Mouse (Mus musculus): ENCODE results near the gene Glod4. TPM values are rescaled to one million over a fixed set of nuclear protein-coding genes. Genes with fewer than 3 reads are reported as not detected.

Glod4 gene
- polyA plus RNA-seq, 1 experiment from 2014 or later, result 123 TPM

DNA sequence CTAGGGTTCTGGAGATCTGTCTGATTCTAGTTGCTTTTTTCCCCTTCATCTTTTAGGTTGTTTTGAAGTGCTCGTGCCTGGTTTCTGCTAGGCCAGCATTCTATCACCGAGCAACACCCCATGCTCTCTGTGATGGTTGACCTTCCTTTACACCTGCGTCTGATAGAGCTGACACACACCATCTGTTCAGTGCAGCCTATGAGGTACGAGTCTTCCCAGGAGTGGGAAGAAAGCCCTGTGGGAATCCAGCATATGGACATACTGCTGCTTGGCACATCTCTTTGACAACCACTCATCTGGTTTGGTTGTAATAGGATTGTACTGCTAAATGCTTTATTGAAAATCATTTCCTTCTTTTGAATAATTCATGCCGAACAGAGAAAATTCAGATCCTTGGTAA lies 73.3 kb downstream of the Glod4 start:
- ATAC-seq, result no peak
- no peak overlapping the region for H3K27ac ChIP-seq (ENCODE audit: low read length)
- 52% methylated on average over 5 of the region's 5 CpGs for WGBS

DNA sequence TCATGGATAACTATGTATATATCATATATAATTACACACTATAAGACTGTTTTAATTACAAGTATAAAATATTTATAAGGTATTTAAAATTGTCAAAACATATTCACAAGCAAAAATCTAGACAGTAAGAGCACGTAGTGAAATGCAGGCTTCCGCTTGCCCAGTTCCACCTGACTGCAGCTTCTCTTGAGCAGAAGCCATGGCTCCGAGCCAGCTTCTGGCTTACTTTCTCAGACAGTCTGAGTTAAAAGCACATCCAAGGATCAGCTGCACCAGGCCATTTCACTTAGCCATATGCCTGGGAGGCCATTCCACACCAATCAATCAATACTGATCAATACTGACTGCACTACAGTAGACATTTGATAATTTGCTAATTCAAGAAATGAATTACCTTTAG lies 74.5 kb downstream of the Glod4 start:
- H3K4me1 ChIP-seq (ENCODE audit: control insufficient read depth, insufficient read depth, low read length), result no peaks in the 10 kb centered on the region
- no peaks in the 10 kb centered on the region for H3K9me3 ChIP-seq (replicated peaks; ENCODE audit: control insufficient read depth, low read length, poor library complexity, severe bottlenecking)
- H3K9ac ChIP-seq (ENCODE audit: low read depth, low read length), result no peak overlapping the region
- no peak overlapping the region for H3K4me3 ChIP-seq (ENCODE audit: low read depth, low read length)
- WGBS, result 81% methylated on average over 3 of the region's 3 CpGs
- ATAC-seq, result no peak
- H3K27ac ChIP-seq (ENCODE audit: low read length), result no peak overlapping the region
- H3K36me3 ChIP-seq (ENCODE audit: control insufficient read depth, insufficient read depth, low read length), result peaks cover 5% of the 10 kb centered on the region; the same call in 1 of the 2 replicates
- no peaks in the 10 kb centered on the region for H3K27me3 ChIP-seq (ENCODE audit: control insufficient read depth, insufficient read depth, low read depth, low read length)
- H3K4me2 ChIP-seq (ENCODE audit: low read length), result no peak overlapping the region

More for the DNA sequence above, 73.3 kb downstream of the Glod4 start:
- H3K4me2 ChIP-seq (ENCODE audit: low read length), result no peak overlapping the region
- H3K9me3 ChIP-seq (replicated peaks; ENCODE audit: control insufficient read depth, low read length, poor library complexity, severe bottlenecking), result no peaks in the 10 kb centered on the region
- no peak overlapping the region for H3K9ac ChIP-seq (ENCODE audit: low read depth, low read length)
- H3K4me3 ChIP-seq (ENCODE audit: low read depth, low read length), result no peak overlapping the region
- H3K4me1 ChIP-seq (ENCODE audit: control insufficient read depth, insufficient read depth, low read length), result no peaks in the 10 kb centered on the region
- no peaks in the 10 kb centered on the region for H3K27me3 ChIP-seq (ENCODE audit: control insufficient read depth, insufficient read depth, low read depth, low read length)
- peaks cover 5% of the 10 kb centered on the region; the same call in 1 of the 2 replicates for H3K36me3 ChIP-seq (ENCODE audit: control insufficient read depth, insufficient read depth, low read length)

DNA sequence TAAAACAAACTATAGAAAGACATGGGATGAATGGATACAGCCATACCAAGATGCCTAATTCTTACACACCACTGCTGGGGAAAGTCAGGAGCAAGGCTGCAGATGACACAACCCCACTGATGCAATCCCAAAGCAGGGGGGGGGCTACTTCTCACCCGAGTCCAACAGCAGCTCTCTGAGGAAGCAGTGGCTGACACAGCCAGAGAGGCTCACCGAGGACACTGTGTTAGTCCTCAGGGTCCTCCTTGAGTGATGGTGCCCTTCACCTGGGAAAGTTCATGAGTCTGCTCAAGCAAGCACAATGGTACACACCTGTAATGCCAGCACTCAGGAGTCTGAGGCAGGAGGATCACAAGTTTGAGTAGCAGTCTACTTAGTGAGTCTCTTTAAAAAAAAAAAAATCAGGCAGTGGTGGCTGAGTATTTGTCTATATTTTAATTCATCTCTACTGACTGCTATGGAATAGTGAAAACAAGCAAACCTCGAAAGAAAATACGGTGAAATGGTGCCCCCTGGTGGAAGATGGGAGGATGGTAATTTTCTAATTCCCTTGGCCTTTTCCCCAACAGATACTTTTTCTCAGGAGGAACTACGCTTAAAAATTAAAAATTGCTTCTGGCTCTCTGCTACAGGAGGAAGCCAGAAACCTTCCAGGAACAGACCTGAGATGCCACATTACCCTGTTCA lies 76.3 kb downstream of the Glod4 start:
- ATAC-seq, result no peak
- no peaks in the 10 kb centered on the region for H3K4me1 ChIP-seq (ENCODE audit: control insufficient read depth, insufficient read depth, low read length)
- H3K27ac ChIP-seq (ENCODE audit: low read length), result no peak overlapping the region
- H3K4me2 ChIP-seq (ENCODE audit: low read length), result no peak overlapping the region
- H3K9me3 ChIP-seq (replicated peaks; ENCODE audit: control insufficient read depth, low read length, poor library complexity, severe bottlenecking), result no peaks in the 10 kb centered on the region
- WGBS, result 34% methylated on average over 5 of the region's 5 CpGs
- H3K36me3 ChIP-seq (ENCODE audit: control insufficient read depth, insufficient read depth, low read length), result peaks cover 8% of the 10 kb centered on the region
- H3K9ac ChIP-seq (ENCODE audit: low read depth, low read length), result no peak overlapping the region
- H3K4me3 ChIP-seq (ENCODE audit: low read depth, low read length), result no peak overlapping the region
- no peaks in the 10 kb centered on the region for H3K27me3 ChIP-seq (ENCODE audit: control insufficient read depth, insufficient read depth, low read depth, low read length)

DNA sequence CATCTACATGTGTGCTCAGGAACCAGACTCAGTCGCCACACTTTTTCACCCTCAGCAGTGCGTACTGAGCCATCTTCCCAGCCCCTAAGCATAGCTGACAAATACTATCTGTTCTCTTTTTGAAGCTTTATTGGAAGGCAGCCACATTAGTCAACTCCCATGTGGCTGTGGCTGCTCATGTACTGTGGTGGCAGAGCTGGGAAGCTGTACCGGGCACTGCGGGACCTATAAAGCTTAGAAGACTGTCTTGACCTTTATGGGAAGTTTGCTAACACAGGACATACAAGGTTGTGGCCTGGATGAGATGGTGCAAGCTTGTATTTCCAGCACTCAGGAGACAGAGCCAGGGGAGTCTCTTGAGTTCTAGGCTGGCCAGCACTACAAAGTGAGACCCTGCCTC lies 76.9 kb downstream of the Glod4 start:
- no peak overlapping the region for H3K4me3 ChIP-seq (ENCODE audit: low read depth, low read length)
- H3K9me3 ChIP-seq (replicated peaks; ENCODE audit: control insufficient read depth, low read length, poor library complexity, severe bottlenecking), result no peaks in the 10 kb centered on the region
- 95% methylated on average over 4 of the region's 4 CpGs for WGBS
- no peaks in the 10 kb centered on the region for H3K4me1 ChIP-seq (ENCODE audit: control insufficient read depth, insufficient read depth, low read length)
- no peak overlapping the region for H3K9ac ChIP-seq (ENCODE audit: low read depth, low read length)
- ATAC-seq, result no peak
- no peaks in the 10 kb centered on the region for H3K27me3 ChIP-seq (ENCODE audit: control insufficient read depth, insufficient read depth, low read depth, low read length)
- no peak overlapping the region for H3K27ac ChIP-seq (ENCODE audit: low read length)
- H3K36me3 ChIP-seq (ENCODE audit: control insufficient read depth, insufficient read depth, low read length), result peaks cover 8% of the 10 kb centered on the region
- H3K4me2 ChIP-seq (ENCODE audit: low read length), result no peak overlapping the region

DNA sequence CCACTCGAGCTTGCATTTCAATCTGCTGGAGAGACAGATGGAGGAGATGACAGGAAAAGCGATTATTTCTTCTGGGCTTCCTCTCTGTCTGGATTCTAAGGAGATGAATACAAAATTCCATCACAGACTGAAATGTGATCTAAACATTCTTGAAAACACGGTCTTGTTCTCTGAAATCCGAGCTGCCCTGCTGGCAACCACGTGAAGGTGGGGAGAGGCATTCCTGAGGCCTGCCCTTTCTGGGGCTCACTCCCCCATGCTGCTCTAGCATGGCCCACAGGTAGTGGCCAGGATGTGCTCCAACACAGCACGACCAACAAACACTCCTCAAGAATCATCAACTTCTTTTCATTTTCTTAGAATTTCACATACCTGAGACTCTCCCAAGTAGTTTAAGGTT lies 83.3 kb downstream of the Glod4 start:
- Histone ChIP-seq H3K9me3 (replicated peaks; ENCODE audit: control insufficient read depth, low read length, poor library complexity, severe bottlenecking) (no peaks in the 10 kb centered on the region), H3K4me3 (ENCODE audit: low read depth, low read length) (no peak overlapping the region), H3K9ac (ENCODE audit: low read depth, low read length) (no peak overlapping the region), H3K27me3 (ENCODE audit: control insufficient read depth, insufficient read depth, low read depth, low read length) (no peaks in the 10 kb centered on the region), H3K4me2 (ENCODE audit: low read length) (no peak overlapping the region), H3K4me1 (ENCODE audit: control insufficient read depth, insufficient read depth, low read length) (no peaks in the 10 kb centered on the region), H3K27ac (ENCODE audit: low read length) (no peak overlapping the region), H3K36me3 (ENCODE audit: control insufficient read depth, insufficient read depth, low read length) (peaks cover 22% of the 10 kb centered on the region)
- ATAC-seq, result no peak
- WGBS, result 76% methylated on average over 6 of the region's 6 CpGs

DNA sequence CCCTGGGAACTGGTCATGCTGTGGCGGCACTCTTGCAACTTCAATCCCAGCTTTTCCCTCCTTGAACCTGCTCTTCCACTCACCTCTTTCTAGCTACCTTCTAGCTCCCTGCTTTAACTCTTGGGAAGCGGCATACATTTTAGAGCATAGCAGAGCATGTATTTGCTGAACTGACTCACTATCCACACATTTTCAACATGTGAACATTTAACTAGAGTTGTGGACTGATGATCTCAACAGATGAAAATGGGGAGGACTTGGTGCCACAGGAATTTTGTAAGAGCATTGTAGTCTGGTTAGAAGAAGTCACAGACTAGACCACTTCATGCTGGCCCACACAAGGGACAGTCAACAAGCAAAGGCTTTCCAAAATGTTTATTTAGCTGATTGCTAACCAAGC lies 85.2 kb downstream of the Glod4 start:
- Histone ChIP-seq H3K4me3 (ENCODE audit: low read depth, low read length) (no peak overlapping the region), H3K4me1 (ENCODE audit: control insufficient read depth, insufficient read depth, low read length) (no peaks in the 10 kb centered on the region), H3K36me3 (ENCODE audit: control insufficient read depth, insufficient read depth, low read length) (peaks cover 28% of the 10 kb centered on the region), H3K27ac (ENCODE audit: low read length) (no peak overlapping the region), H3K4me2 (ENCODE audit: low read length) (no peak overlapping the region), H3K27me3 (ENCODE audit: control insufficient read depth, insufficient read depth, low read depth, low read length) (no peaks in the 10 kb centered on the region), H3K9me3 (replicated peaks; ENCODE audit: control insufficient read depth, low read length, poor library complexity, severe bottlenecking) (no peaks in the 10 kb centered on the region), H3K9ac (ENCODE audit: low read depth, low read length) (no peak overlapping the region)
- no peak for ATAC-seq
- 95% methylated on average over 2 of the region's 2 CpGs for WGBS

DNA sequence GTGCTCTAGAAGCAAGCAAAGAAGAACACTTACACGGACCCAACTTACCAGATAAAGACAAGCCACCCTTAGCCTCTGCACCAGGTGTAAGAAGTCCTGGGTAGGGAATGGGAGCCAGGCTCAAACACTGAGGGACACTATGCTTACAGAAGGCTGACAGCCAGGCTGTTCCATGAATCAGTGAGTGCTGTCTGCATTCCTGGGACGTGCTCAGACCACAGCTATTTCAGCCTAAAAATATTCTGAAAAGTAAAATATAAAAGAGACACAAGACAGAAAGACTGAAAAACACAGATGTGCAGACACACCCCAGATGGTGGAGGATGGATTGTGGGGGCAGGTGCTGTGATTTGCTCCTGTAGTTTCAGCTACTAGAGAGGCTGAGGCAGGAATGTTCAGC lies 88.7 kb downstream of the Glod4 start:
- H3K9me3 ChIP-seq (replicated peaks; ENCODE audit: control insufficient read depth, low read length, poor library complexity, severe bottlenecking), result no peaks in the 10 kb centered on the region
- H3K27me3 ChIP-seq (ENCODE audit: control insufficient read depth, insufficient read depth, low read depth, low read length), result no peaks in the 10 kb centered on the region
- no peak for ATAC-seq
- 89% methylated on average over 2 of the region's 2 CpGs for WGBS
- no peak overlapping the region for H3K4me2 ChIP-seq (ENCODE audit: low read length)
- no peak overlapping the region for H3K27ac ChIP-seq (ENCODE audit: low read length)
- H3K4me3 ChIP-seq (ENCODE audit: low read depth, low read length), result no peak overlapping the region
- H3K36me3 ChIP-seq (ENCODE audit: control insufficient read depth, insufficient read depth, low read length), result peaks cover 17% of the 10 kb centered on the region
- no peaks in the 10 kb centered on the region for H3K4me1 ChIP-seq (ENCODE audit: control insufficient read depth, insufficient read depth, low read length)
- no peak overlapping the region for H3K9ac ChIP-seq (ENCODE audit: low read depth, low read length)

DNA sequence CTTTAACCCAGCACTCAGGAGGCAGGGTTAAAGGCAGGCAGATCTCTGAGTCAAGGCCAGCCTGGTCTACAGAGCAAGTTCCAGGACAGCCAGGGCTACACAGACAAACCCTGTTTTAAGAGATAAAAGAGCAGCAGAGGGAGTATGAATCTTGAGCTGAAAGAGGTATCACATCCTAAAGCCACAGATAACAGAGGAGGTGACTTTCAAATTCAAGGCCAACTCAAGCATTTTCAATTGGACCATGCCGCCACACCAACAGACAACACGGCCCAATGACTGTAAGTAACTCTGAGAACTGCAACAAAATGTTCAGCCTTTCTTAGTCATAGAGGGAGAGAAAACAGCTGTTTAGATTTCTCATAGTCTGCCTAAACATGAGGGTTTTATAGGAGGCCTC lies 89.3 kb downstream of the Glod4 start:
- Histone ChIP-seq H3K4me3 (ENCODE audit: low read depth, low read length) (no peak overlapping the region), H3K9me3 (replicated peaks; ENCODE audit: control insufficient read depth, low read length, poor library complexity, severe bottlenecking) (no peaks in the 10 kb centered on the region), H3K4me1 (ENCODE audit: control insufficient read depth, insufficient read depth, low read length) (peaks cover 2% of the 10 kb centered on the region; the same call in 1 of the 2 replicates), H3K9ac (ENCODE audit: low read depth, low read length) (no peak overlapping the region), H3K36me3 (ENCODE audit: control insufficient read depth, insufficient read depth, low read length) (peaks cover 17% of the 10 kb centered on the region), H3K27me3 (ENCODE audit: control insufficient read depth, insufficient read depth, low read depth, low read length) (no peaks in the 10 kb centered on the region), H3K27ac (ENCODE audit: low read length) (no peak overlapping the region), H3K4me2 (ENCODE audit: low read length) (no peak overlapping the region)
- ATAC-seq, result no peak
- 93% methylated on average over 2 of the region's 2 CpGs for WGBS

DNA sequence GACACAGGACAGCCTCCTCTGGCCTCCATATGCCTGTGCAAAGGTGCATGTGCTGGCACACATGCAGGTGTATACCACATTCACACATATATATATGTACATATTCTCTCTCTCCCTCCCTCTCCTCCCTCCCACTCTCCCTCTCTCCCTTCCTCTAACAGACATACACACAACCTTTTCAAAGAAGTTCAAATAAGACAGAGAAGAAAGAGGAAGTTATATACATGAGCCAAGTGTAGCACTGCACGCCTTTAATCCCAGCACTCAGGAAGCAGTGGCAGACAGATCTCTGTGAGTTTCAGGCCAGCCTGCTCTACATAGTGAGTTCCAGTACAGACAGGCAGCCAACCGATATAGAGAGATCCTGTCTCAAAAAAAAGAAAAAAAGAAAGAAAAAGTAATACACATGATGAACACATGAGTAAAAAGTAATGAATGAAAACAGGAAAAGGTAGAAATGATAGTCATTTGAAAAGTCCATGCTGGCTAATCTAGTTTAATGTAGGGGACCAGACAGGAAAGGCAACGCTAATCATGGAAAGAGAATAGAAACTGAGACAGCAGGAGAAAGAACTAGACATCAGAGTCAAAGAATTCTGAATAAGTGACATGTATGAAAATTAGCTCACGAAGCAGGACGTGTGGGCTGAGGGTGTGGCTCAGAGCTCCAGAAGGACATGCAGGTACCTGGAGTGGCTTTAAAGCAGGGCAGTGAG lies 90.1 kb downstream of the Glod4 start:
- H3K36me3 ChIP-seq (ENCODE audit: control insufficient read depth, insufficient read depth, low read length), result peaks cover 17% of the 10 kb centered on the region
- H3K4me3 ChIP-seq (ENCODE audit: low read depth, low read length), result no peak overlapping the region
- H3K9ac ChIP-seq (ENCODE audit: low read depth, low read length), result no peak overlapping the region
- no peaks in the 10 kb centered on the region for H3K9me3 ChIP-seq (replicated peaks; ENCODE audit: control insufficient read depth, low read length, poor library complexity, severe bottlenecking)
- WGBS, result 91% methylated on average over 5 of the region's 5 CpGs
- no peak overlapping the region for H3K27ac ChIP-seq (ENCODE audit: low read length)
- ATAC-seq, result no peak
- H3K27me3 ChIP-seq (ENCODE audit: control insufficient read depth, insufficient read depth, low read depth, low read length), result no peaks in the 10 kb centered on the region
- H3K4me1 ChIP-seq (ENCODE audit: control insufficient read depth, insufficient read depth, low read length), result peaks cover 10% of the 10 kb centered on the region
- no peak overlapping the region for H3K4me2 ChIP-seq (ENCODE audit: low read length)
